Mouse (Mus musculus): Measurements from ENCODE around the gene Hspa1a.
"Not testable (repeated sequence)": the region's sequence is repeated elsewhere in the genome, so short reads cannot be mapped to it uniquely, and the experiment has no call there.

- TF ChIP-seq POLR2A (IDR thresholded peaks at IDR 0.05; ENCODE audit: borderline replicate concordance, control insufficient read depth, low read depth, low read length); CTCF (IDR thresholded peaks at IDR 0.05; ENCODE audit: control insufficient read depth, insufficient read depth, low read length): not testable (repeated sequence)
Measured at GRCm38 (mm10) chr17:34970850-34971249, 1.1 kb downstream of the Hspa1a start.

Data from bone marrow, adult 2 months (tissue).